Mouse (Mus musculus): ENCODE data around the gene Epb41l4b.

- TF ChIP-seq POLR2A (IDR thresholded peaks at IDR 0.05; ENCODE audit: borderline replicate concordance, control insufficient read depth, low read depth, low read length) (no peak), CTCF (IDR thresholded peaks at IDR 0.05; ENCODE audit: control insufficient read depth, insufficient read depth, low read length) (no peak)
Observed at GRCm38 (mm10) chr4:57067801-57068200, 75.4 kb downstream of the Epb41l4b start.

All from bone marrow, adult 2 months (tissue).